Mouse (Mus musculus) liver (tissue): ENCODE results near the gene Racgap1.
A peak's percentile ranks its signal among the peaks of the same experiment; 100 is the strongest.

Experiments
- DNase-seq: peaks from one replicate; pipeline ENCODE4 v3.0.0-alpha.2; 2020; ENCODE audit warnings: mixed read lengths

The Racgap1 gene

DNA sequence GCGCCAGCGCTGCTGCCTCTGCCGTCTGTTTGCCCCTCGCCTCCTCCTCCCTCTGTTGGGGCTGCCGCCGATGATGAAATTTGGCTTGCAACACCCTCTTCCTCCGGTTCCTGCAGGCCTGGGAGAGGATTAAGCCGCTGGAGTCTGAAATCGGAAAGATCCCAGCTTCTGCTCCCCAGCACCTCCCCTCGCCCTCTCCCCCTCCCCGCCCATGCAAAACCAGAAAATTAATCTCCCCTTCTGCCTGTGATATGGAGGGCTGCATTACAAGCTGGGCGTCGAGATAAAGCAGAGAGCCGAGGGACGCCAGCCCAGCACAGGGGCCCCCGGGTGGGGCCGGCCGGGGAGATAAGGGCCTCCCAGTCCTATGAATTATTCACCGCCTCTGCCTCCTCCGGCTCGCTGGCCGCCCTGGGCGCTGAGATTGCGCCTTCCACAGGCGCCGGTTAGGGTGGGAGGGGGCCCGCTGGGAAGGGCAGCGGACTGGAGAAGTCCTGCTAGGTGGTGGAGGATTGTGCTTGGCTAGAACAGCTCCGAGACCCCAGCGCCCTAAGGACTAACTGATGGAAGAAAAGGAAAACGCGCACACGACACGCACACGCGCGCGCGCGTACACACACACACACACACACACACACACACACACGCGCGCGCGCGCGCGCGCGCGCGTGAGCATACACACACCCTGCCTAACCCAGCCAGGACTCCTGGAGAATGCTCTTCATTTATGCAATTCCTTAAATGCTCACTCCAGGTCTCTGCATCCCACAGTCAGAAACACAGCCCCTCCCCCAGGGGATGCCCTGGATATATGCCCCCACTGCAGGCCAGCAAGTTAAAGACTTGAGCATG lies 13.4 kb upstream of the Racgap1 start:
- DNase-seq = peak; percentile 88

DNA sequence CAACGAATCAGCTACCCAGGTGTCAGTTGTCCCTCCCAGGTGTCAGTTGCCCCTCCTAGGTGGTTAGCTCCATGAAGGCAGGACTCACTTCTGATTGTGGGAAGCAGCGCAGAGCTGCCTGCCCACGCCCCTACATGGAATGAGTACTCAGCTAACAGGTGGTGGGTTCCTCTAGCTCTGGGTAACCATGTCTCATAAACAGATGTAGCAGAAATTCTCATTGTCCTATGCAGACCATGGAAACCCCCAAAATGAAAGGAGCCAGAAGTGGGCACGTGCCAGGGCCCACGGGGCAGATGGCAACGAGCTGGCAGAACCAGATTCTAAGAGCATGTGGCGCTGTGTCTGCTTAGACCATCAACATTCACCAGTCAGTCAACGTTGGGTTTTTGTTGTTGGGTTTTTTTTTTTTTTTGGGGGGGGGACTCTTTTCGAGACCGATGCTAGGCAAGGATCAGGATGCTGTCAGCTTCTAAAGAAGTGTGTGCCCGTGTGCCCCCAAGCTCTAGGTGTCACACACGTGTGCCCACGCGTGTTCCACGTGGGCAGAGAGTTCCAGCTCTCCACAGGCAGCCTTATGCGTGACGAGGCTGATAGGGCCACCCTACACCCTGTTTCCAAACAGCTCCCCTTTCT lies 12.6 kb upstream of the Racgap1 start:
- no peak for DNase-seq

DNA sequence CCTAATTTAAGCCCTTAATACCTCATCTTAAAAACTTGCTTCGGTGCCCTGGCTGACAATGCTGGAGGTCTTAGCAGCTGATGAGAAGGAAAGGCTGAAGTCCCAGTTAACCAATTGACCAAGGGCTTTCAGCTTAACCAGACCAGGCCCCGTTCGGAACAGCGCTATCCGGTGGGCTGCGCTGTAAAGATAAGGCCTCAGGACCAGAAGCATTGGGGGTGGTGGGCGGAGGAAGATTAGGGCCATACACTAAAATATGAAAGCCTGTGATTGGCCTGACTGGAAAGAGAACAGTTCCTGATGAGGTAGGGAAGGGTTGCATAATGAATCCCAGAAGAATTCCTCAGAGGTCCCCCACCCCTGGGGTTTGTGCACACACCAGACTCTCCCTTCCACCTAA lies 10.9 kb upstream of the Racgap1 start:
- peak; percentile 48 for DNase-seq

DNA sequence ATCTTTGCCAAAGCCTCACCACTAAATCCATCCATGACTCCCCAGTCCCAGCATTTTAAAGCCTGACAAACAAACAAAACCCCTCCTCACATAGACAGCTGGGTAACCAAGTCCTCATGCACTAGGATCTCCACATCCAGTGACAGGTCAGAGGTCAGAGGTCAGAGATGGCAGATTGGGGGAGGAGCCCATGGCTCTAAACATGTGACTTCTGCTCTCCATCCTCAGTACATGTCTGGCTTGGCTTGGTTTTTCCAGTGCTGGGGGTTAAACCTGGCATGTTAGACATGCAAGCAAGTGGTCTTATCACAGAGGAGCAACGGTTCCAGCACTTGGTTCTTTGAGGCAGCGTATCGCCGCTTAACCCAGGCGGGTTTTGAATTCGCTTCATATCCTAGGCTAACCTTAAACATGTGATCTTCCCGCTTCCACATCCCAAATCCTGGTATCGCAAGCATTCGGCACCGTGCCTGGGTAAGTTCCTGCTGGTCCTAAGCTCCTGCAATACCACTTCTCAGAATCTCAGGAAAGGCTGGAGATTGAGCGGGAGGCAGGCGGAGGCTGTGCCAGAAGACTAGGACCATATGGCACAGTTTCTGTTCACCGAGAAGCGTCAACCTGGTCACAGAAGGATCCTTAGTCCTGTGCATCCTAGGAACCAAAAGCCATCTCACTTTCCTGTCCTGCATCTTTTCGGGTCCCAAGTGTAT lies 9.8 kb upstream of the Racgap1 start:
- DNase-seq = no peak

DNA sequence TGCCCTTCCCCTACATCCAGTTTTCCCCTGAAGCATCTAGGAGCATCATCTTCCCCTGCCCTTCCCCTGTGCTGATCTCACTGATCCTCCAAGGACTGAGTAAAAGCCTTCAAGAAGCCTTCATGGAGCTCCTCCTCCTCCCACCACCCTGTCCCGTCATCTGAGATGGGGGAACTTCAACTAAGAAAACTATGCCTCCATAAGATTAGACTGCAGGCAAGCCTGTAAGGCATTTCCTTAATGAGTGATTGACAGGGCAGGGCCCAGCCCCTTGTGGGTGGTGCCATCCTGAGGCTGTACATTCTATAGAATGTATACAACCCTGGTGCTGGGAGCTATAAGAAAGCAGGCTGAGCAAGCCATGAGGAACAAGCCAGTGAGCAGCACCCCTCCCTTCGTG lies 7.0 kb upstream of the Racgap1 start:
- no peak for DNase-seq

DNA sequence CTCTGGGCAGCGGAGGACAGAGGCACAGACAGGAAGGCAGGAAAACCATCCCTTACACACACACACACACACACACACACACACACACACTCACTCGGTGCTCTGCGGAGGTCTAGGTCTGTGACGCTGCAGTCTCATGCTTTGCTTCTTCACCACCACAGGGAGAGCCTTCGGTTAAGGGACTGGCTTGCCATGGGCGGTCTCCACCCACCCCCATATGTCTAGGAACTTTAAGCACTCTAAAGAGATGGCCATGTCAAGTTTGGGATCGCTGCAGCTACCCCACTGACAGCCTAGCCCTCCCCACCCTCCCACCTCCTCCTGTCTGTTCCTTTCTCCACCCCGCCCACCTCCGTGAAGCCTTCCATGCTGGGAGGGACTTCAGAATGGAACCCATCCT lies 4.5 kb upstream of the Racgap1 start:
- DNase-seq = no peak

DNA sequence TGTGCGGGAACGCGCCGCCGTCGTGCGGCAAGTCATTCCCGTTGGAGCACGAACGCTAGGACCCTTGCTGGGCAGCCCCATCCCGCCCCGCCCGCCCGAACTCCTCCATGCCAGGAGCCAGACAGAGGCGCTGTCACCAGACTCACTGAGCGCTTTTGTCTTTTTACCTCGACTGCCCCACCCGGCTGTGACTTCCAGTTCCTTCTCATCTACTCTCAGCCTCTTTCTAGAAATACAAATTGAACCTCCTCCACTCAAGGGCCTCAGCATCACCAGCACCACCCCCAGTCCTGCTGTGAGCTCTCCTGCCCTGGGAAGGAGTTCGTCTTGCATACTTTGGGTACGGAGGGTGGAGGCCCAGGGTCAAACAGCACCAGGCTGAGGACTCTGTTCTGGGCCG lies 2.4 kb upstream of the Racgap1 start:
- DNase-seq = no peak

DNA sequence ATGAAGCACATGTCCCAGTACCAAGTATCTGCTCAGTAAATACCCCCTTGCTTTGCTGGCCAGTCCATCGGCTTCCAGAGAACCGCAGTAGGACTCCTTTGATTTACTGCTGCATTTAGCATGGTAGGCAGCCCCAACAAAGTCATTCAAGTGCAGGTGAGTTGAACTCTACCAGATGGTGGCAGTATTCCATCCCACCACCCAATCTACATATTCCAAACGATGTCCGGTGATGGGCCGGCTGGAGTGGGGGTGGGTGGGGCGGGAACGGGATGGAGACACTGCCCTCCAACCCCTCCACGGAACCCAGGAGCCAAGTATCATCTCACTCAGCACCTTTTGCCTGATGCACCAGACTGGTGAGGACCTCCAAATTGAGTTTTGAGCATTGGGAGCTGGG lies 1.8 kb upstream of the Racgap1 start:
- DNase-seq = no peak

DNA sequence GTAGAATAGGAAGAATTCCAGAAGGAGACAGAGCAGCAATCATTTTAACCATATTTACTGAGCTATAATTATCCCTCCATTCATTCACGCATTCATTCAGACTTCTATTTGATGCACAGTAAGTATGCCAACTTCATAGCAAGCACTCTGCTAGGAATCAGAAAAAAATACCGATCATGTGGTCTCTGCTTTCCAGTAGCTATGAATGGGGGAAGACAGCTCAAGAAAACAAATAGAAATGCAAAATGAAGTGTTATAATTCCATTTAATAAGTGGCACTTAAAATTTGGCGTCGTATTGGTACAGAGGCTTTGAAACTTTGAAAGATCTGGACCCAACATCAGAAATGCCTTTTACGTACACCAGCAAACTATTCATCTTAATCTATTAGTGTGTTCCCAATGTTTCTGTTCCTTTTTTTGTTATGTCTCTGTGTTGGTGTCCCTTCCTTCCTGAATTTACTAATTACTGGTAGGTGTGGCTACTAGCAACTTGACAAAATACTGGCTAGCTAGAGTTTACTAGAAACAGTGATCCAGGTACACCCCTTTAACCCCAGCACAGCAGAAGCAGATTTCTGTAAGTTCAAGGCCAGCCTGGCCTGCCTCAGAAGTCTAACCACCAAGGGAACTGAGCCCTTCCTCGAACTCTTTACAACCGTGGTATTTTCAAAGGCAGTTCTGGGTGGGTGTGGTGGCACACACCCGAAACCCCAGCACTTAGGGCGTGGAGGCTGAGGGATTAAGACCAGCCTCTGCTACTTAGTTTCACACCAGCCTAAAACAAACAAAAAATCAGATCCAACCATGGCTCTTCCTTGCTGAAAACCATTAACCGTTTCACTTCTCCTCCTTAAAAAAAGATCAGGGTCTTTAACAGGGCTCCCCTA lies 772 bp upstream of the Racgap1 start:
- DNase-seq = peak; percentile 52

DNA sequence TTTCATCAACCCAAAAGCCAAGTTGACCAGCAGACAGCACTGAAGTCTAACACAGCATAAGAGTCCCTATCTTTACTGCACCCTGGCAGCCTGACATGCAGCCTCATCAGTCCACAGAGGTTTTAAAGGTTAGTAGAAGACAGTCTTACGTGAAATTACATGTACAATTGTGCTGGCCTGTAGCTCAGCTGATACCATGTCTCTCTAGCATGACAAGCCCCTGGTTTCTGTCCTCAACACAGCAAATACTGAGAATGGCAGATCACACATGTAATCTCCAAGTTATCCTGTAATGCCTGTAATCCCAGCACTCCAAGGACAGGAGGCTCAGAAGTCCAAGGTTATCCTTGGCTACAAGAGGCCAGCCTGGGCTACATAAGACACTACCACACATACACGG lies 1.2 kb downstream of the Racgap1 start:
- no peak for DNase-seq

DNA sequence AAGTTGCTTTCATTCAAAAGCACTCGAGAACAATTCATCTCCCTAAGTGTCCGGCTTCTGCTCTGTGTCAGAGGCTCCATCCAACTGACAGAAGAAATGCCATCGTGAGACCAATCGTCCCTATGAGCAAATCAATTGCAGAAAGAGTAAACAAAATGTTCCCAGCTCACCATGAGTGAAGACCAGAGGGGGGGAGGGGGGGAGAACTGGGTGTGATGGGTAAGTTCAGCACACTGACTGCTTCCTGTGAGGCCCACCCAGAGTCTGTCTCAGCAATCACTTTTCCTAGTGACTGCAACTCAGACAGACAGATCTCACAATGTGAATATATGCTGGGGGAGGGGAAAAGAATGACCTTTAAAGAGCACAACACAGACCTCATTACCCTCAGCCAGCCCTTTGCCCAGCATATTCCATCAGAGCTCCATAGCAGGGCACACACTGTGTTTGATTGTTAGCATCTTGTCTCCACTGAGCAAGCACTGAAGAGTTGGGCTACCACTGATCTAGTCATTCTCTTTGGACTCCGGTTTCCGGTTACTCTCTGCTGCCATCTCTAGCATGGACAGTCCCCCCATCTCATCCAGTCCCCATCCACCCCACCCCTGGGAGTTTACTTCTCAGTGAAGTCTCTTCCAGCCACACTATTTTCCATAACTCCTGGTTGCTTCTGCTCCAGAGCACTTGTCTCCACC lies 2.2 kb downstream of the Racgap1 start:
- DNase-seq = no peak

DNA sequence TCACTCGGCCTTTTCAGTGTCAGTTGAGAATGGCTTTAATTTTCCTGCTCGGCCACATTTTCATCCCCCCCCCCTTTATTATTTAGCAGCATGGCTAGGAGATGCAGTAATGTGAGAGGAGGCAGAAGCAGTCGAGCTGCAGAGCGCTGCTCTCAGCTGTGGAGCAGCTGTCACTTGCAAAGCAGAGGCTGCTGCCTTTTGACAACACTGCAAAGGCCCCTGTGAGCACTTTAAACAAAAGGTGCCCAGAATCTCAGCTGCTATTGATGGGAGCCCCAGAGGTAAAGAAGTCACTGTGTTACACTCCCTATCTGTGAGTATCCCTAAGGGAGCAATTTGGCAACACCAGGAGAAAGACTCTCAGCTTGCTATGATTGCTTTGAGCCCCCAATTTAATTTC lies 3.1 kb downstream of the Racgap1 start:
- DNase-seq = no peak

DNA sequence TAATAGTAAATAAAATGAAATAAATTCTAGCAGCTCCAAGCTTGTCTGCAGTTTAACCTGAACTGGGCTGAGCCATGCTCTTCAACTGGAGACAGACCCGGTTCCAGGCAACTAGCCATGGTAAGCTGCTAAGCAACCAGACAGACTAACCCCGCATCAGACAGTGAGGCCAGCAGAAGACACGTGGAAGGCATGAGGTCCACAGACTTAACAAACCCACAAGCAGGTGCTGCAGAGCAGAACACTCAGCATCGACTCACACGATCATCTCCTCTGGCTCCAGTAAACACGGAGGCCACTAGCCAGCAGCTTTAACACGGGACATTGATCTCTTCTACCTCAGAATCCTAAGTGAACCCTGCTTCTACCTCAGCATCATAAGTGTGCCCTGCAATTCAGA lies 6.7 kb downstream of the Racgap1 start:
- no peak for DNase-seq

DNA sequence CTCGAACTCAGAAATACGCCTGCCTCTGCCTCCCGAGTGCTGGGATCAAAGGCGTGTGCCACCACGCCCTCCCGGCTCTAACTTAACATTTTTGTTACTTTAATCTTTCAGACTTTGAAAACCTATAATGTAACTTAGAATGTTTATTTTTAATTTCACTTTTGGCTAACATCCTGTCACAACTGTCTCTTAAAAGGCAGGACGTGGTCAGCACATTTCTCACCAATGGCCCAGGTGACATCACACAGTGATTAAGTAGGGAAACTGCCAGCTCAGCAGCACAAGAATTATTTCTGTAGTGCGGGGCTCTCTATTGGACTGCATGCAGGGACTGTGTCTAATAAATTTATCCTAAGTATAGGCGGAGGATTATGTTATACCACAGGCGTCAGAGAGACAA lies 7.6 kb downstream of the Racgap1 start:
- DNase-seq = no peak

DNA sequence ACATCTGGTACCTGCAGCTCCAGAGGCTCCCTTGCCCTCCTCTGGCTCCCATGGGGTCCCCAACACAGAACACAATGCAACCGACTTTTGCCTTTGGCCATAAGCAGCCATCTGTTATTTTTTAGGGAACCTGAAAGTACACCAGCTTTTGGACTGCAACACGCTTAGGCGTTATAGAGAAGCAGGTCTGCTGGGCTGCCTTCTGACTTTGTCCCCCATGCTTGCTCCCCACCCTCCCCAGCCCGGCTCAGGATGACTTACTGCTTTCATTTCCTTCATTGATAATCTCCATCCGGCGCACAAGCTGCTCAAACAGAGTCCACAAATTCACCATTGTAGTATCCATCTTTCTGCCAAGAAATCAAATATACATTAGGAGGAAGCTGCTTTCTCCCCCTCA lies 8.8 kb downstream of the Racgap1 start:
- DNase-seq = no peak

DNA sequence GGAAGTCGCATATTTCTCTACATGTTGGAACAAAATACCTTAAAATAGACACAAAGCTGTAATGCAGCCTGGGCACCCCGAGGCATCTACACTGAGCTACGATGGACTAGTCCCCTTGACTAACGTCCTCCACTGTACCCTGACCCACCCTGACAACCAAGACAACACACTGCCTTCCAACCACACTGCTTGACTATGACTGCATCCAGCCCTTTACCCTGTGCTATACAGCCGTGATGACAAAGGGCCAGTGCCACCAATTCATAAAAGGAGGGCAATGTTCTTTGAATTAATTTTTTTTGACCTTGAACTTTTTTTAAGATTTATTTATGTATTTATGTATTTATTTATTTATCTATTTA lies 13.4 kb downstream of the Racgap1 start:
- DNase-seq = no peak

DNA sequence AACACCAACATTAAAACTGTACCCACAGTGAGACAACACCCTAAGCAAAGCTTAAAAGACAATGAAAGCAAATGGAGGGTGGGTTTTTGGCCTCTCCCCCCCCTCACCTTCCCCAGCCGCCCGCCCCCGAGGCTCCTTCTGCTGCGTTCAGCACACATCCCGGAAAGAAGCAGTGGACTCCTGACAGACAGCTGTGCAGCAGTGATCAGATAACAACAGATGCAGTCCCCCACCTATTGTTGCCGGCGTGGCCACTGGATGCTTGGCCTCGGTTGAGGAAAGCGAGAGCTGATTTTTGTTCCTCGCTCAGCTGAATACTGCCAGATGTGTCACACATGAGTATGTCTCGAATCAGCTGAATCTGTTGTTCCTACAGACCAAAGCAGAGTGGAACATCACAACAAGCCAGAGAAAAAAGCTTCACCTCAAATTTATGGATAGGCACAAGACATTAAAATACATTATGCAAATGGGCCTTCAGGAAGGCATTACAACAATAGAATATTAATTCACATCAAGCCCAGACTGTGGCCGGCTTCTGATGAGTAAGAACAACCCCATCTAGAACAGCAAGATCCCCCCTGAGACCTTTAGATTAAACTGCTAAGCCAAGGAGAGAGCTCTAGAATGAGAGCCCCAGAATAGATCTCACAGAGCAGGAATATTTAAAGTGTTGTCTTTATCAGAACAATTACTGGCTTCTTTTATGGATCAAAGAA lies 13.9 kb downstream of the Racgap1 start:
- no peak for DNase-seq

DNA sequence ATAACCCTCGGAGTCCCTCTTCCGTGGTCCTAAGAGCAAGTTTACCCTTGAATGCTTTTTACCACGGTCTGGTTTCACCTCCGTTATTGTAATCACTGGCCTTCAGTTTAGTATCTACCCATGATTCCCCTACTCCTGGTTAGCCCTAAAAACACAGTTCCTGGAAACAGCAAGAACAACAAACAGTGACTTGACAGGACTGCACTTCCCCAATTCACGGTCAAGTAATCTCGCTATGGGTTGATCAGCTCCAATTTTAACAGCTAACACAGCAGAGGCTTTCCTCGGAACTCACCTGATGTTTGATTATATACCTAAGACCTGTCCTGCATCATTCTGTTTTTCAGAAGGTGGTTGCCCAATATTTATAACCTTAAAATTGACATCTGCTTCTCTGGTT lies 16.8 kb downstream of the Racgap1 start:
- DNase-seq = no peak

DNA sequence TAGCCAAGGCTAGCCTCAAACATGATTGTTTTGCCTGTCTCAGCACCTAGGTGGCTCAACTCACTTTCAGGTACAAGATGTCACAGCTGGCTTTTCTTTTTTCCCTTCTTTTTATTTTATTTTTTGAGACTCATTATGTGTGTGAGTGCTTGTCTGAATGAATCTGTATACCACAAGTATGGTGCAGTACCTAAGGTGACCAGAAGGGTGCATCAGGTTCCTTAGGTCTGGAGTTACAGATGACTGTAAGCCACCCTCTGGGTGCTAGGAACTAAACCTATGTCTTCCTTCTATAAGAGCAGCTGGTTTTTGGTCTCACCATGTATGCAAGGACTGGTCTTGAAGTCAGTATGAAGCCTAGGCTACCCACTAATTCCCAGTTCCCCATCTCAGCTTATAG lies 19.8 kb downstream of the Racgap1 start:
- DNase-seq = no peak

DNA sequence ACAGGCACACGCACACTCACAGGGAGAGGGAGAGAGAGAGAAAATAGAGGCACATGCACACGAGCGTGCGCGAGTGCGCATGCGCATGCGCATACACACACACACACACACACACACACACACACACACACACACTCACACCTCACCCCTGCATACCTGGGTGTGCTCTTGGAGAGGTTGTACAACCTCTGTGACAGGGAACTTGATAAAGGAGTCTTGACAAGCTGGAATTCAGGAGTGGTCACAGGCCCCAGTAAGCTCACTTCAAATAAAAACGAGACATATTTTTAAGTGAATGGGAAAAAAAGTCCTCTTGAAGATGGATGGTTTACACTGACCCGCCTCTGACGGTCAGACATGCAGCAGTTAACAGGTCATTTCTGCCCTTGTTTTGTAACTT lies 29.4 kb downstream of the Racgap1 start:
- no peak for DNase-seq

DNA sequence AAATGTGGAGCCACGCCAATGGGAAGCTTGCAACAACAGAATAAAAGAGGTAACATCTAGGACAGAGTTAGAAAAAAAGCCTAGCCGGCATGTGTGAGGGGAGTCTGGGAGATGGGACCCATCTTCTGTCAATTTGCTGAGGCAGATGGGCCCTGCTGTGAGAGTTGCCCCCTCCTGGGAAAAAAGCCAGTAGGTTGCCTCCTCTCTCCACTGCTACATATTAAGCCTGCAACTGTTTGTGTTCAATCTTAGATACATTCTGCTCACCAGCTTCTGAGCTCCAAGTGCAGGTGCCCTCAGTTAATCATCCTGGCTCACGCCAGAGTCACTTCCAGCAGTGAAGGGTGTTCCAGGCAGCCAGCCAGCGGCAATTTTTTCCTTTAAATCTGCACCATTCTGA lies 31.6 kb downstream of the Racgap1 start:
- no peak for DNase-seq

DNA sequence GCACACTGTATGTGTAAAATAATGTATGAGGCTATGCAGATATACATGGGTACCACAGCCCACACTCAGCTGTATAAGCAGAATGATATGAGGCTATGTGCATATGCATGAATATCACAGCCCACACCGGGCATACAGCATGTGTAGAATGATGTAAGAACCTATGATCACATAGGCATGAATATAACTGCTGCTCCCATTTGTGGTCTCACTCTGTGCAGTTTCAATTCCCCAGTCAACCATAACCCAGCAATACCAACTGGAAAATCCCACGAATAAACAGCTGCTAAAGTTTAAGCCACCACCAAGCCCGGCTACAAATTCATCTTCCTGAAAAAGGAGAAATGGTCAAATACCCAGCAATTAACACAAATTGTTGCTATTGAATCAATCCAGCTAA lies 32.9 kb downstream of the Racgap1 start:
- no peak for DNase-seq
